Mouse (Mus musculus) lung, adult 18-20 months (tissue): ENCODE data around the gene Trex2.
"Not testable (repeated sequence)": the region's sequence is repeated elsewhere in the genome, so short reads cannot be mapped to it uniquely, and the experiment has no call there.

Source experiments
- DNase-seq, 2 experiments: peaks; one replicate each; pipeline ENCODE4 v3.0.0; 2022; ENCODE audit warnings: mixed read lengths in 2 of 2

The Trex2 gene

GRCm38 (mm10) chrX:73412767-73413166 is 22.4 kb downstream of the Trex2 start:
- DNase-seq, result no peak

GRCm38 (mm10) chrX:73410880-73411517 is 24.1 kb downstream of the Trex2 start, which contains the start of gene Zfp92:
Gene Zfp92 (plus strand): TSS chrX:73411096.
- DNase-seq, result no peak

- DNase-seq, result no peak
Measured at GRCm38 (mm10) chrX:73401616-73402015, 33.5 kb downstream of the Trex2 start.

- no peak for DNase-seq
Measured at GRCm38 (mm10) chrX:73400951-73401350, 34.2 kb downstream of the Trex2 start.

- not testable (repeated sequence) for DNase-seq
Measured at GRCm38 (mm10) chrX:73398636-73399035, 36.5 kb downstream of the Trex2 start, which contains the start of gene Gm18336. Gene Gm18336 (minus strand): TSS chrX:73398736.

GRCm38 (mm10) chrX:73396446-73396845 is 38.7 kb downstream of the Trex2 start:
- DNase-seq, result no peak

- no peak for DNase-seq
Measured at GRCm38 (mm10) chrX:73391481-73391880, 43.7 kb downstream of the Trex2 start.

GRCm38 (mm10) chrX:73384924-73385323 is 50.2 kb downstream of the Trex2 start:
- DNase-seq, result no peak

GRCm38 (mm10) chrX:73384419-73384818 is 50.7 kb downstream of the Trex2 start:
- no peak for DNase-seq
